Mouse (Mus musculus): ENCODE results near the gene Carhsp1.
A peak's percentile ranks its signal among the peaks of the same experiment; 100 is the strongest.

Carhsp1 gene

DNA sequence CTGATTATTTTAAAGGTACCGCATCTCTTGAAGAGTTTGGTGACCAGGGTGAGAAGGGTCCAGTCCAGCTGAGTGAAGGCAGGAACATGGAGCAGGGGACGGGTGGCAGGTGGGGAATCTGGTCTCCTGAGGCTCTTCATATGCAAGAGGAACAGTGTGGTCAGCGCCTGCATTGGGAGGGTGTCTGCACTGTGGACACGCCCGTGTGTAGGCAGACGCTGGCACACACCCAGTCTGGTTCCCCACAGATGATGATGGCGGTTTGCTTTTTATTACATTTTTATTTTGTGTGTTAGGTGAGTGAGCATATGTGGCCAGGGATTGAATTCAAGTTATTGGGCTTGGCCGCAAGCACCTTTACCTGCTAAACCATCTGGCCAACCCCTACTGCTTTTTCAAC lies 3.6 kb upstream of the Carhsp1 start:
- no peak for DNase-seq (ENCODE audit: low read depth, low spot score)

DNA sequence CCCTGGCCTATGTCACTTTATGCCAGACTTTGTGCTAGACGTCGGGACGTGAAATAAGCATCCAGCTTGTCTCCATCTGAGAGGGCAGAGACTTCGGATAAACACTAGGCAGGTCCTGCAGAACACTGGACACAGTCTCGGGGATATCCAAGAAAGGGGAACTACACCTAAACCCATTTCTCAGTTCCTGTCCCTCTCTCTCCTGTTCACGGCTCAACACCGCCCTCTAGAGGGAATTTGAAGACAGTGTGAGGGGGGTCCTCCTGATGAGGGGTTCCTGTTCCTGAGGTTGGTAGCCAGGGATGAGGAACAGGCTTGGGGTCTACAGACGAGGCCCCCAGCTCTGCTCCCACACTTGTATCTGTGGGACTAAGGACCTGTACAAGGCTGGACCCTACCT lies 2.2 kb upstream of the Carhsp1 start:
- no peak for DNase-seq (ENCODE audit: low read depth, low spot score)

DNA sequence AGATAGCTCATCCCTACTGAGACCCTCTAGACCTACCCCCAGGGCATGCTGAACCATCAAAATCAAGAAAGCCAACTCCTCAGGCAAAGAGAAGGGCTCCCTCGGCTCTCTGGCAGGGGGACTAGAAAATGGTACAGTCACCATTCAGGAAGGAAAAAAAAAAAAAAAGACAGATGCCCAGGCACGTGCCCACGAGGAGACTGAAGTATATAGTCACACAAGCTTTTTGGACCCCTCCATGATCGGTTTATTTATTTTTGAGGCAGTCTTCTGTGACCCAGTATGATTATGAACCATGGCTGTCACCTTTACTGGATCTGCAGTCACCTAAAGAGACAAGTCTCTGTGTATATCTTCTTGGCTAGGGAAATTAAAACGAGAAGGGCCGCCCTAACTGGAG lies 1.4 kb upstream of the Carhsp1 start:
- no peak for DNase-seq (ENCODE audit: low read depth, low spot score)

DNA sequence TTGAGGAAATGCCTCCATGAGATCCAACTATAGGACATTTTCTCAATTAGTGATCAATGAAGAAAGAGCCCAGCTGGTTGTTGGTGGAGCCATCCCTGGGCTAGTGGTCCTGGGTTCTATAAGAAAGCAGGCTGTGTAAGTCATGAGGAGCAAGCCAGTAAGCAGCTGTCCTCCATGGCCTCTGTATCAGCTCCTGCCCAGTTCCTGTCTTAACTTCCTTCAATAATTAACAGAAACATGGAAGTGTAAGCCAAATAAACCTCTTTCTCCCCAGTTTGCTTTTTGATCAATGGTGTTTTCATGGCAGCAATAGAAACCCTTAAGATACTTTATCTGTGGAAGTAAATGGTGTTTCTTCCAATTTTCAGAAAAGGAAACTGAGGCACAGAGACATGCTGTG lies 856 bp upstream of the Carhsp1 start:
- no peak for DNase-seq (ENCODE audit: low read depth, low spot score)

DNA sequence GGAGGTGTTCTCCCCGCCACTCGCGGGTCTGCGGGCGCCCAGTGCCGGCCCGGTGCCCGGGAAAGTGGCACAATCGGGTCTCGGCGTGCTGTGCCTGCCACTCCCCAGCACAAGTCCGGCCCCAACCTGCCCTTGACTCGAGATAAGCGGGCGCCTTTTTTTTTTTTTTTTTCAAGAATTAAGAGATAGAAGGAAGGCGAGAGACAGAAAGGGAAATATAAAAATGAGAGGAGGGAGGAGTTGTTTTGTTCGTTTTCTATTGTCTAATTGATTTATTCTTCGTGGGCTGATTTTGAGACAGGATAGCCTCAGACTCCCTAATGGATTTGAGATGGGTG lies 364 bp upstream of the Carhsp1 start:
- no peak for DNase-seq (ENCODE audit: low read depth, low spot score)

DNA sequence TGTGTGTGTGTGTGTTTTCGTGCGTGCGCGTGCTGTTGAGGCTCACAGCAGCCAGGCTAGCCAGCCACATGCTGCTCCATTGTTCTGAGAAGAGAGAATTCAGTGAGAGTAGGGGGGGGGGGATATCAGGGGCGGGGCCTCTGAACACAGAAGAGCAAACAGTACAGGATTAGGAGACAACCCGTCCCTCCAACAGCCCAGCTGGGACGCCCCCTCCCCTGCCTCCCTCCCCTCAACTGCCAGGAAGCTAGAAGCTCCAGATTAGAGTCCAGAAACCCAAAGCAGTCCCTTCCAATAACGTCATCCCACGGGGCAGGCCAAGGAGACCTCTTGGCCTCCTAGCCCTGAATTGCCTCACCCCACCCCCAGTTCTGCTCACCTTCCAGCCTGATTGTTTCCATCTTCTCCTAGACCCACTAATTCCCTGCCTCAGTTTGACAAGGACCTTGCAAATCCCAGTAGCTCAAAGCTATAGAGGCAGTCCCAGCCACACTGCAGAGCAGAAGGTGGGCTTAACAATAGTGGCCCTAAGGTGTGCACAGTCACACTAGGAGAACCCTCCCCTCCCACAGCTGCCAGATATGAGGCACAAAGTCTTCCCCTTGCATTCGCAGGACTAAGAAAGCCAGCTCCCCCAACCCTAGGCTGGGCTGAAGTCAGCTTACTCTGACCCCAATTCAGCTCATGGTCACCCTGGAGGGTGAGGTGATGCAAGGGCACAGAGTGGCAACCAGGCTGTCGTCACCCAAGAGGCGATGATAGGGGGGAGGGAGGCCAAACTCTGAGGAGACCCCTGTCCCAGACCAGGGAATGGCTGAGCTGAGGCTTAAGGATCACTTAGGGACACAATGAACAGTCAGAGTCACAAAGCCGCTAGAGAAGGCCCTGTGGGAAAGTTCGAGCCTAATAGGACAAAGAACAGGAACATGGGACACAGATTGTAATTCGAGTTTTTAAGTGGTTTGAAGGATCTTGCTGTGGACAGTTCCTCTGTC lies 1.6 kb downstream of the Carhsp1 start:
- DNase-seq (ENCODE audit: low read depth, low spot score) = no peak

DNA sequence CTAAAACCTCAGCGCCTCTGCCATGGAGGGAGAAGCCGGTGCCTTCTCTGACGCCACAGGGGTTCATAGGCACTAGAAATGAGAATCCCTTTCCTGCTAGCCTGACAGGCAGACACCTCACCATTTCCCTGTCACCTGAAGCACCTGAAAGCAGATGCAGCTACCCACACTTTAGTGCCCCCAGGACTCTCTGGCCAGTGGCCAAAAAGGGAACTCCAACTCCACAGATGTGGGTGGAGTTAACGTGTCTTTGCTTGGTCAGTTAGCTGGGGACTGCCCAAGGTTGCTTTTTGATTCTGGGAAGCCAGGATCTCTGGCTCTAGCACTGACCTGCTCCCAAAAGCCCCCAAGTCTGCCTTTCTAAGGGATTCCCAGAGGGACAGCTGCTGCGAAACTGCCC lies 2.5 kb downstream of the Carhsp1 start:
- no peak for DNase-seq (ENCODE audit: low read depth, low spot score)

DNA sequence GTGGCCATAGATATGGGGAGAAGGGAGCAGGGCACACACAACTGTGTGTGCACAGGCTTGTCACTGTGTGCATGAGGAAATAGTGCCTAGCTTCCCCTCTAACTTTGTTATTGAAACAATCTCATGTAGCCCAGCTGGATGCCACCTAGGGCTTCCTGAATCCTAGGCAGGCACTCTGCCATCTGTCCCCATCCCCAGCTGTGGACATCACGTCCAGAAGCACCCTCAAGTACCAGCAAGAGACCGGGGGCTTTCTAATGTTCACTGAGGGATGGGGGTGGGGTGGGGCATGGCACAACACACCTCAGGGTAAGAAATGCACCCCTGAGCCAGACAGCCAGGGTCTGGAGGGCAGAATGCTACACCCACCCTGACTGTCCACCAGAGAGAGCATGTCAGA lies 3.6 kb downstream of the Carhsp1 start:
- DNase-seq (ENCODE audit: low read depth, low spot score) = no peak

DNA sequence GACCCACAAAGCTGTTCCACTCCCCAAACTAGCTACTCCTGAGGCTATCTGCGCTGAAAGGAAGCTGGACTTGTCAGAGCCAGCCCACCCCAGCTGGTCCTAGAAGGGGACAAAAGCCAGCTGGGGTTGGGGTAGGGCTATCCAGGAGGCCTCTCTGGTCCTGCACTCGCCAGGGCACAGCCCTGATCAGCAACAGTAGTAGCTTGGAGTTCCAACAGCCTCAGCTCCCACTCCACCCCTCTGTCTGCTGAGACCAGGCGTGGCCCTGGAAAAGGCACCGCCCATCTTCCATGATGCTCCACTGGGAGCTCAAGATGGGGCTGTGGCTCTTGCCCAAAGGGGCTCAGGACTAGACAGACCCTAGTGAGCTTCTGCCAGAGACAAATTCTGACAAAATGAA lies 4.1 kb downstream of the Carhsp1 start:
- DNase-seq (ENCODE audit: low read depth, low spot score) = no peak

DNA sequence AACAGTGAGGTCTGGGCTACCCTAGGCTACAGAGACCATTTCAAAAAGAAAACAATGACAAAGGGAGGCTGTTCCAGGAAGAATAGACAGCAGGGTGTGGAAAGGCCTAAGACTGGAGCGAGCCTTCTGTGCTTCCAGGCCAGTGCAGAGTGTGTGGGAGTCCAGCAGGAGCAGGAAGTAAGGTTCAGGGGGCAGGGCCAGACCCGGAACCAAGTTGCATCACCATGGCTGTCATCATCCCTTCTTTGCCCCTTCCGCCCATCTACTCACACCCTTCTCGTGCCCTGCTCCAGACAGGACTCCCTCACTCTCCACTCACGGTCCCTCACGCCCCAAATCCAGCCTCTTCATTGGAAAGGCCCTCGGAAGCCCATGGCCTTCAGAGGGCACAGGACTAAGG lies 4.7 kb downstream of the Carhsp1 start:
- DNase-seq (ENCODE audit: low read depth, low spot score) = no peak

DNA sequence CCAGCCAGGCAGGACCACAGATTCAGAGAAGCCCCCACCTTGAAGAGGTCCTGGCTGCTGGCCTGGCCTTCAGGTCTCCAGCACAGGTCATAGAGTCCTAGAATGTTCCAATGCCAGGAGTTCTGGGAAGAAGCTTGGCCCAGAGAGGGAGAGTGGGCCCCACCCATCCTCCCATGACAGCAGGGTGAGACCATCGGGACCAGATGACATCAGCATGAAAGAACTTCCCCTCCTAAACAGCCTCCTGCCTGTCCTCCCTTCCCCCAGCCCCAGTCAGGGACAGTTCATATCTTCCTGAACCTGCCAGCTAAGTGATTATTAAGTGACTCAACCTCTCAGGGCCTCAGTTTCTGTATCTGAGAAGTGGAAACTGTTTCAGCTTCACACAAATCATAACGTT lies 5.5 kb downstream of the Carhsp1 start:
- peak; percentile 68 for DNase-seq (ENCODE audit: low read depth, low spot score)

DNA sequence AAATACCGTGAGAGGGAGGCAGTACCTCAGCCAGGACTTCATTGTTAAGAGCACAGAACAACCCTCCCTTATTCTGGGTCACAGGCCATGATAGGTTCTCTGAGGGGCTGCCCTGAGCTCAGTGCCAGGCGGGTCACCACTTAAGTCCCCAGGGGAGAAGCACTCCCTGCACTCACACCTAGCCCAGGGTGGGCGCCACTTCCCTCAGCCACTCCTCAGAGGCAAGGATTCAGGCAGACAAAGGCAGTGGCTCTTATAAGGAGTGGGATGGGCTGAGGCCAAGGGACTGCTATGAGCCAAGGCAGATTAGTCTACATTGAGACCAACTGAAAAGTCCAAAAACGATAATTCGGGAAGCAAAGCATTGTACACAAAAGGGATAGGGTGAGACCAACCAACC lies 6.6 kb downstream of the Carhsp1 start:
- no peak for DNase-seq (ENCODE audit: low read depth, low spot score)

DNA sequence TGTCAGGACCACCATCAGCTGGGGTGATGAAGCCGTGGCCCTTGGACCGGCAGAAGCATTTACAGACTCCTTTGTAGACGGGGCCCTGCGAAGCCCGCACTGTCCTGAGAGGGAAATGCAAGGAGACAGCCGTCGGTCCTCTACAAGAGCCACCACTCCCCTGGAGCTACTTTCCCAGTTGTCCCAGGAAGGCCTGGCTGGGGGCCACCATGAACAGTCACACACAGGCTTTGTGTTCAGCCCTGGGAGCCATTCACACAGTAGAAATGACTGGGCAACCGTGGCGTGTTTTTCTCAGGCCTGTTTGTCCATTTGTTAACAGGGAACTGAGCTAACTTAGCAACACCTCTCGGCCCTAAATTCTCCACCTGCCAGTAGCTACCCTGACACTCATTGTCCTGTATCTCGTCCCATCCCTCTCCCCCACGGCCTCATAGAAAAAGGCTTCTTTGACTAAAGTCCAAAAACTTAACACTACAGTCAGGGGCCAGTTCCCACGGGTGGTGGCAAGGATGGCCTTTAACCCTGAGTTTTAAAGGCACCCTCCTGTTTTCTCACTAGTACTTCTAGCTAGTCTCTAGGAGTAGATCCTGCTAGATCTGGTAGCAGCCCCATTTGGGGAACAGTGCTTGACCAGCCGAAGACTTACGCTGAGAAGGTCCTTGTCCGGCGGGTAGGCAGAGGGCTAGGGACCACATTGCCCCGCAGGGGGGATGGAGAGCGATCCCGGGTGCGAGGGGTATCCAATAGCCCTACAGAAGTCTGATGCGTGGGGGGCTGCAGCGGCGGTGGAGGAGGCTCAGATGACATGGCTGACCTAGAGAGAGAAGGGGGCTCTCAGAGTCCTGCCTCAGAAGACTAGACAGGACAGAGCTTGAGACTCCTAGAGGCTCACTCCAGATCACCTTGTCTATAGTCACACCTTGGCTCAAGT lies 8.1 kb downstream of the Carhsp1 start:
- no peak for DNase-seq (ENCODE audit: low read depth, low spot score)

DNA sequence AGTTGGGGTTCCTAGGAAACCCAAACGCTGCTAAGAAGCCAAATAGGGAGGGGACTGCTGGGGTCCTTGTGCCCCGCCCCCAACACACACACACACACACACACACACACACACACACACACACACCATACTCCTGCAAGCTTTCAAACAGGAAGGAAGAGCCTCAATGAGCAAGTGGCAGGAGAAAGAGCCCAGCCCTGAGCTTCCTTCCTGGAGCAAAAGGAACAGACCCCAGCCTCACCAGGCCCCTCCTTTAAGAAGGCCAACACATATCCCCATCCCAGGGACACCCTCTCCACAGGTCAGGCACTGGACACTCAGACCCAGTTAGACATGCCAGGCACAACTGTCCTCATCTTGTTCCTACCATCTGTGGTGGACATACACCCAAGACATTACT lies 8.9 kb downstream of the Carhsp1 start:
- no peak for DNase-seq (ENCODE audit: low read depth, low spot score)

DNA sequence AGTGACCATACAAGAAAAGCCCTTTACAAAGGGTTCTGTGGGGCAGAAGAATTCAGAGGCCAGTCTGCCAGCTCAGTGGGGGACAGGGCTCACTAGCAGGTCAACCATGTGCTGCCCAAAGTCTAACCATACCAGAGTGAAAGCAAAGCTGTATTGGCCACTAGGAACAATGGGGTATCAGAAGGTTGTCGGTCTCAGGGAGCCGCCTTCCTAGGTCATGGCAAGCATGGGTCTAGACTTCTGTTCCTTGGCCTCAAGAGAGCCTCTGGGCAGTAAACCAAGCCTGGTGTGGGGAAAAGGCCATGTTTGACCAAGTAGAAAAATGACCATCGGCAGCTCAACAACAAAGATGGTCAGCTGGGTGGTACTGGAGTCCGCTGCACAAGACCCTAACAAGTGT lies 13.2 kb downstream of the Carhsp1 start:
- DNase-seq (ENCODE audit: low read depth, low spot score) = no peak

DNA sequence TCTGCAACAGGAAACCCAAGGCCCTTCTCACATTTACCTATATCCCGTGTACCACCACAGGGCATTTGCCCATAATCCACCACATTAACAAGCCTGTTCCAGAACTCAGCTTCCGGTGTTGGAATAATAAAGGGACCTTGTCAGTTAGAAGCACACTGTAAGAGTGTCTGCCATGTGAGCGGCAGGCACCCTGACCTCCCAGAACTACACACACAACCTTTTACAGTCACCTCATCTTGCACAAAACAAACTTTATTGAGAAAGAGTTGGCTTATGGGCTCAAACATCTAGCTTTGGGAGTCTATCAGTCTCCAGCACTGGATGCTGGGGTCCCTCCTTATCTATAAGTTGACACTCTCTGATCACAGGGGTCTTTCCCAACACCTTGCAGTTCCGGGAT lies 13.6 kb downstream of the Carhsp1 start:
- DNase-seq (ENCODE audit: low read depth, low spot score) = no peak

DNA sequence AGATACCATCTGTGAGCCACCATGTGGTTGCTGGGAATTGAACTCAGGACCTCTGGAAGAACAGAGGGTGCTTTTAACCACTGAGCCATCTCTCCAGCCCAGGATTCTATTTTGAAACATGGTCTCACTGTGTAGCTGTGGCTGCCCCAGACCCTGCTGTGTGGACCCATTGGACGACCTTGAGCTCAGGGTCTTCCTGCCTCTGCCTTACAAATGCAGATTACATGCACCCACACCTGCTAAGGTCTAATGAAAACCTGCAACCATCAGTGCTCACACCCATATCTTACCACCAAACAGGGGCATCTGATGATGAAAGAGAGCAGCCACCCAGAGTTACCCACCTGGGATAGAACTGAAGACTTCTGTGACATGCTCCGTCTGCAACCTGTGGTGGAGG lies 15.7 kb downstream of the Carhsp1 start:
- DNase-seq (ENCODE audit: low read depth, low spot score) = no peak

DNA sequence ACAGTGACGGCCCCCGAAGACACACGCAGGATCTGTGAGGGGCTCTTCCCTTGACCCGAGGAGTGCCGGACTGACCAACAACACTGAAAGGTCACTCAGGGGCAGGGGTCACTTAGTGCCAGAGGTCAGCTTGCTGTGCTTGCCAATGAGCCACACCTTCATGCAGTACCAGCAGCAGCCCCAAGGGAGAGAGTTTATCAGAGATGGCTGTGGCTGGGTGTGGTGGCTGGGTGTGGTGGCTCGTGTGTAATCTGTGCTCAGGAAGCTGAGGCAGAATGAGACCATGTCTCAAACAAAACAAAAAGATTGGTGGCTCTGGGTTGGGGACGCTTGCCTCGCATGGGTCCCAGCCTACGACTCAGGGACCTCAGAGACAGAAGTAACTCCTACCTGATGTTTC lies 16.4 kb downstream of the Carhsp1 start:
- DNase-seq (ENCODE audit: low read depth, low spot score) = no peak

DNA sequence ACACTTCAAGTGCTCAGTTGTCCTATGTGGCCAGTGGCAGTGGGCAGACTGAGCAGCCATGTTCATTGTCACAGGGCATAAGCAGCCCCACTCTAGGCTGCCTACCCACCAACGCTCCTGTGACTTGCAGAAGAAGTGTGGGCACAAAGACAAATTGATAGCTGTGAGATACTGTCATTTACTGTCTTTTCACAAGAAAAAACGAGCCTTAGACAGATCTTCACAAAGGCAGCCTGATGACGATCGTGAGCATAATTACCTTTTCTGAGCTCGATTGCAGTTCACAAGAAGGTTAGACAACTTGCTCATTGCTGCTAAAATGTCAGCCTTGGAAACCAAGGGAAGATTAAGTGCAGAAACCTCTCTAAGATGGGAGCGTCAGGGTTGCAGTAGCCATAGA lies 16.8 kb downstream of the Carhsp1 start:
- no peak for DNase-seq (ENCODE audit: low read depth, low spot score)

DNA sequence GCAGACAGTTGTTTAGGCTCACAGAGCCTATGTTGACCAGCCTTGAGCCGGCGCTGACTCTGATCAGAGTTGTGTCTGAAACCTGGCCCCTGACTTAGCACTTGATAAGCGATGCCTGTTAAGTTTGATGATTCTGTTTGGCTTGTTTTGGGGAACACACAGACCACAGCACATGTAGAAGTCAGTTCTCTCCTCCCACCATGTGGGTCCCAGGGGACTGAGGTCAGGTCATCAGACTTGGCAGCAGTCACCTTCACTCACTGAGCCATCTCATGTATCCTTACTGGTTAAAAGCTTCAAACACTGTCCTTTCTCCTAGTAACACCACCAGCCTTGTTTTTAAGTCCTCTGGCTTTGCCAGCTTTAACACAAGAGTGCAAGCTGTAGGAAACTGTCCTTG lies 21.9 kb downstream of the Carhsp1 start:
- DNase-seq (ENCODE audit: low read depth, low spot score) = peak; percentile 64

DNA sequence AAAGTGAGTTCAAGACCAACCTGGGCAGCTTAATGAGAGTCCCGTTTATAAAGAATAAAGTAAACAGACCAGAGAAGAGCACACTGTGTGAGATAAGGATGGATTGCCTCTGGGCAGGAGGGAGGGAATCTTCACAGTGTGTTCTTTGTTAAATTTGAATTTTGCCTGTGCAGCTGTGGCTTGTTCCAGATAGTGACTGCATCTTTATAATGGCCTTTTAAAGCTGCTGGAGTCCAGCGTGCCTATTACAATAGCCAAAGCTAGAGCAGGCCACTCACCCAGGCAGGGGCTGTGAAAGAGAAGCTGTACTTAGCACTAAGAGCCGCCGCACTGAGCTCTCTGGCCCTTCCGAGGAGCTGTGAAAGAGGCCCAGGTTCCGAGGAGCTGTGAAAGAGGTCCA lies 26.4 kb downstream of the Carhsp1 start:
- no peak for DNase-seq (ENCODE audit: low read depth, low spot score)

DNA sequence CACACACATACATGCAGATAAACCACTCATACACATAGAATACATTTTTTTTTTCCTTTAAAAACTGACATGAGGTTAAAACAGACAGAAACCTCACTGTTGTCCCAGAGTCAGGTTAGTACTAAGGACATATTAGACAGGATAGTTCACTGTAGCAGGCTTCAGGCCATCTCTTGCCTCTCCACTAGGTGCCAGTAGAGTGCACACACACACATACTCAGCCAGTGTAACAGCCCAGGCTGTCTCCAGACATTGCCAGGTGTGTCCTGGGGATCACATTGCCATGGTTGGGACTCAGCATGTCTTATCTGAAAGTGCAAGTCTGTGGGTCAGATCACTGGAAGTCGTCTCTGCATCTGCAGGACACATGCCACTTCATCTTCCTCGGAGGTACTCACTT lies 28.1 kb downstream of the Carhsp1 start:
- peak; percentile 54 for DNase-seq (ENCODE audit: low read depth, low spot score)
